Mouse (Mus musculus): ENCODE data around the gene Pofut1. TPM values are rescaled to one million over a fixed set of nuclear protein-coding genes. Genes with fewer than 3 reads are reported as not detected.

The Pofut1 gene
- polyA plus RNA-seq, 1 experiment from 2014 or later: 13.4 TPM

- Histone ChIP-seq H3K4me1 (ENCODE audit: control insufficient read depth, insufficient read depth, low read length) (0 out of 2 replicates have a peak, but pooled peaks cover 9% of the 10 kb centered on the region), H3K9ac (replicated peaks; ENCODE audit: low read depth, low read length) (no peak overlapping the region), H3K4me3 (ENCODE audit: low read depth, low read length) (no peak overlapping the region), H3K4me2 (replicated peaks; ENCODE audit: low read depth, low read length) (no peak overlapping the region), H3K27me3 (ENCODE audit: control insufficient read depth, insufficient read depth, low read length) (no peaks in the 10 kb centered on the region), H3K36me3 (ENCODE audit: control insufficient read depth, insufficient read depth, low read length) (no peaks in the 10 kb centered on the region), H3K27ac (ENCODE audit: low read length) (no peak overlapping the region), H3K9me3 (ENCODE audit: control insufficient read depth, low read depth, low read length) (no peaks in the 10 kb centered on the region)
- 62% methylated on average over 4 of the region's 4 CpGs for WGBS
- no peak; the same call in 1 of the 2 replicates for ATAC-seq (ENCODE audit: insufficient number of reproducible peaks, insufficient read depth, low FRiP score, low read depth)
Observed at GRCm38 (mm10) chr2:153298863-153299262, 57.5 kb downstream of the Pofut1 start.

- H3K27ac ChIP-seq (ENCODE audit: low read length): no peak overlapping the region
- no peaks in the 10 kb centered on the region for H3K27me3 ChIP-seq (ENCODE audit: control insufficient read depth, insufficient read depth, low read length)
- ATAC-seq (ENCODE audit: insufficient number of reproducible peaks, insufficient read depth, low FRiP score, low read depth): no peak
- no peak overlapping the region for H3K4me2 ChIP-seq (replicated peaks; ENCODE audit: low read depth, low read length)
- 0 out of 2 replicates have a peak, but pooled peaks cover 9% of the 10 kb centered on the region for H3K4me1 ChIP-seq (ENCODE audit: control insufficient read depth, insufficient read depth, low read length)
- no peaks in the 10 kb centered on the region for H3K9me3 ChIP-seq (ENCODE audit: control insufficient read depth, low read depth, low read length)
- H3K36me3 ChIP-seq (ENCODE audit: control insufficient read depth, insufficient read depth, low read length): no peaks in the 10 kb centered on the region
- H3K9ac ChIP-seq (replicated peaks; ENCODE audit: low read depth, low read length): no peak overlapping the region
- WGBS: 96% methylated on average over 5 of the region's 5 CpGs
- H3K4me3 ChIP-seq (ENCODE audit: low read depth, low read length): no peak overlapping the region
Observed at GRCm38 (mm10) chr2:153301123-153301522, 59.8 kb downstream of the Pofut1 start.

- ATAC-seq (ENCODE audit: insufficient number of reproducible peaks, insufficient read depth, low FRiP score, low read depth): no peak
- no peak overlapping the region for H3K9ac ChIP-seq (replicated peaks; ENCODE audit: low read depth, low read length)
- H3K27ac ChIP-seq (ENCODE audit: low read length): no peak overlapping the region; the same call in 1 of the 2 replicates
Observed at GRCm38 (mm10) chr2:153305240-153305639, 63.9 kb downstream of the Pofut1 start.

GRCm38 (mm10) chr2:153308586-153308985 is 67.3 kb downstream of the Pofut1 start:
- Histone ChIP-seq H3K27me3 (ENCODE audit: control insufficient read depth, insufficient read depth, low read length) (no peaks in the 10 kb centered on the region), H3K27ac (ENCODE audit: low read length) (no peak overlapping the region), H3K9me3 (ENCODE audit: control insufficient read depth, low read depth, low read length) (no peaks in the 10 kb centered on the region), H3K36me3 (ENCODE audit: control insufficient read depth, insufficient read depth, low read length) (no peaks in the 10 kb centered on the region; the same call in 1 of the 2 replicates), H3K4me3 (ENCODE audit: low read depth, low read length) (no peak overlapping the region), H3K4me1 (ENCODE audit: control insufficient read depth, insufficient read depth, low read length) (no peaks in the 10 kb centered on the region), H3K4me2 (replicated peaks; ENCODE audit: low read depth, low read length) (no peak overlapping the region), H3K9ac (replicated peaks; ENCODE audit: low read depth, low read length) (no peak overlapping the region)
- ATAC-seq (ENCODE audit: insufficient number of reproducible peaks, insufficient read depth, low FRiP score, low read depth): no peak
- WGBS: 66% methylated on average over 7 of the region's 7 CpGs

More at GRCm38 (mm10) chr2:153305240-153305639, 63.9 kb downstream of the Pofut1 start:
- Histone ChIP-seq H3K36me3 (ENCODE audit: control insufficient read depth, insufficient read depth, low read length) (no peaks in the 10 kb centered on the region), H3K9me3 (ENCODE audit: control insufficient read depth, low read depth, low read length) (no peaks in the 10 kb centered on the region), H3K27me3 (ENCODE audit: control insufficient read depth, insufficient read depth, low read length) (no peaks in the 10 kb centered on the region), H3K4me2 (replicated peaks; ENCODE audit: low read depth, low read length) (no peak overlapping the region), H3K4me3 (ENCODE audit: low read depth, low read length) (no peak overlapping the region), H3K4me1 (ENCODE audit: control insufficient read depth, insufficient read depth, low read length) (no peaks in the 10 kb centered on the region)
- 52% methylated on average over 6 of the region's 6 CpGs for WGBS

GRCm38 (mm10) chr2:153309106-153309505 is 67.8 kb downstream of the Pofut1 start:
- ATAC-seq (ENCODE audit: insufficient number of reproducible peaks, insufficient read depth, low FRiP score, low read depth): no peak
- Histone ChIP-seq H3K4me3 (ENCODE audit: low read depth, low read length) (no peak overlapping the region), H3K36me3 (ENCODE audit: control insufficient read depth, insufficient read depth, low read length) (no peaks in the 10 kb centered on the region; the same call in 1 of the 2 replicates), H3K9ac (replicated peaks; ENCODE audit: low read depth, low read length) (no peak overlapping the region), H3K9me3 (ENCODE audit: control insufficient read depth, low read depth, low read length) (no peaks in the 10 kb centered on the region), H3K4me1 (ENCODE audit: control insufficient read depth, insufficient read depth, low read length) (no peaks in the 10 kb centered on the region), H3K27ac (ENCODE audit: low read length) (no peak overlapping the region), H3K4me2 (replicated peaks; ENCODE audit: low read depth, low read length) (no peak overlapping the region), H3K27me3 (ENCODE audit: control insufficient read depth, insufficient read depth, low read length) (no peaks in the 10 kb centered on the region)
- 57% methylated on average over 8 of the region's 8 CpGs for WGBS

GRCm38 (mm10) chr2:153310228-153310627 is 68.9 kb downstream of the Pofut1 start:
- Histone ChIP-seq H3K4me1 (ENCODE audit: control insufficient read depth, insufficient read depth, low read length) (no peaks in the 10 kb centered on the region), H3K27me3 (ENCODE audit: control insufficient read depth, insufficient read depth, low read length) (no peaks in the 10 kb centered on the region), H3K4me3 (ENCODE audit: low read depth, low read length) (no peak overlapping the region), H3K36me3 (ENCODE audit: control insufficient read depth, insufficient read depth, low read length) (no peaks in the 10 kb centered on the region; the same call in 1 of the 2 replicates), H3K9me3 (ENCODE audit: control insufficient read depth, low read depth, low read length) (no peaks in the 10 kb centered on the region), H3K4me2 (replicated peaks; ENCODE audit: low read depth, low read length) (no peak overlapping the region), H3K27ac (ENCODE audit: low read length) (no peak overlapping the region), H3K9ac (replicated peaks; ENCODE audit: low read depth, low read length) (no peak overlapping the region)
- ATAC-seq (ENCODE audit: insufficient number of reproducible peaks, insufficient read depth, low FRiP score, low read depth): no peak
- 82% methylated on average over 6 of the region's 6 CpGs for WGBS

- no peaks in the 10 kb centered on the region for H3K9me3 ChIP-seq (ENCODE audit: control insufficient read depth, low read depth, low read length)
- H3K4me2 ChIP-seq (replicated peaks; ENCODE audit: low read depth, low read length): no peak overlapping the region
- 83% methylated on average over 9 of the region's 9 CpGs for WGBS
- no peak overlapping the region for H3K27ac ChIP-seq (ENCODE audit: low read length)
- ATAC-seq (ENCODE audit: insufficient number of reproducible peaks, insufficient read depth, low FRiP score, low read depth): no peak
- no peak overlapping the region for H3K9ac ChIP-seq (replicated peaks; ENCODE audit: low read depth, low read length)
- H3K4me3 ChIP-seq (ENCODE audit: low read depth, low read length): no peak overlapping the region
- H3K4me1 ChIP-seq (ENCODE audit: control insufficient read depth, insufficient read depth, low read length): no peaks in the 10 kb centered on the region
- peaks cover 8% of the 10 kb centered on the region; the same call in 1 of the 2 replicates for H3K36me3 ChIP-seq (ENCODE audit: control insufficient read depth, insufficient read depth, low read length)
- H3K27me3 ChIP-seq (ENCODE audit: control insufficient read depth, insufficient read depth, low read length): no peaks in the 10 kb centered on the region
Observed at GRCm38 (mm10) chr2:153312884-153313283, 71.6 kb downstream of the Pofut1 start.

GRCm38 (mm10) chr2:153318408-153318807 is 77.1 kb downstream of the Pofut1 start:
- Histone ChIP-seq H3K4me1 (ENCODE audit: control insufficient read depth, insufficient read depth, low read length) (no peaks in the 10 kb centered on the region), H3K4me2 (replicated peaks; ENCODE audit: low read depth, low read length) (no peak overlapping the region), H3K27me3 (ENCODE audit: control insufficient read depth, insufficient read depth, low read length) (no peaks in the 10 kb centered on the region), H3K27ac (ENCODE audit: low read length) (no peak overlapping the region), H3K9me3 (ENCODE audit: control insufficient read depth, low read depth, low read length) (no peaks in the 10 kb centered on the region), H3K36me3 (ENCODE audit: control insufficient read depth, insufficient read depth, low read length) (peaks cover 27% of the 10 kb centered on the region), H3K4me3 (ENCODE audit: low read depth, low read length) (no peak overlapping the region), H3K9ac (replicated peaks; ENCODE audit: low read depth, low read length) (no peak overlapping the region)
- no peak for ATAC-seq (ENCODE audit: insufficient number of reproducible peaks, insufficient read depth, low FRiP score, low read depth)
- WGBS: 94% methylated on average over 4 of the region's 4 CpGs

GRCm38 (mm10) chr2:153319036-153319643 is 77.8 kb downstream of the Pofut1 start:
- no peak overlapping the region for H3K27ac ChIP-seq (ENCODE audit: low read length)
- no peak overlapping the region for H3K4me2 ChIP-seq (replicated peaks; ENCODE audit: low read depth, low read length)
- no peak for ATAC-seq (ENCODE audit: insufficient number of reproducible peaks, insufficient read depth, low FRiP score, low read depth)
- peaks cover 33% of the 10 kb centered on the region for H3K36me3 ChIP-seq (ENCODE audit: control insufficient read depth, insufficient read depth, low read length)
- no peaks in the 10 kb centered on the region for H3K4me1 ChIP-seq (ENCODE audit: control insufficient read depth, insufficient read depth, low read length)
- H3K9ac ChIP-seq (replicated peaks; ENCODE audit: low read depth, low read length): no peak overlapping the region
- H3K27me3 ChIP-seq (ENCODE audit: control insufficient read depth, insufficient read depth, low read length): no peaks in the 10 kb centered on the region
- H3K4me3 ChIP-seq (ENCODE audit: low read depth, low read length): no peak overlapping the region
- no peaks in the 10 kb centered on the region for H3K9me3 ChIP-seq (ENCODE audit: control insufficient read depth, low read depth, low read length)
- 80% methylated on average over 8 of the region's 8 CpGs for WGBS

All from stomach, embryonic 14.5 days (tissue).